Mouse (Mus musculus) CD4-positive, CD25-positive, alpha-beta regulatory T cell, adult 4 months (primary cell): ENCODE results near the gene Wipf3. TPM values are rescaled to one million over a fixed set of nuclear protein-coding genes. Genes with fewer than 3 reads are reported as not detected.

Experiments used
- ATAC-seq: one replicate; pipeline ENCODE4 v1.8.0; 2017
- polyA plus RNA-seq, 2 experiments: library from polyadenylated mRNA; unstranded; fragments of 100-300 nt; shearing (Covaris generic); gene quantifications; one replicate each; pipeline ENCODE4 v1.2.1; 2017

Gene Wipf3
- polyA plus RNA-seq, 2 experiments from 2014 or later: not detected

GRCm38 (mm10) chr6:54478646-54479324 is 49.4 kb downstream of the Wipf3 start:
- no peak for ATAC-seq

DNA sequence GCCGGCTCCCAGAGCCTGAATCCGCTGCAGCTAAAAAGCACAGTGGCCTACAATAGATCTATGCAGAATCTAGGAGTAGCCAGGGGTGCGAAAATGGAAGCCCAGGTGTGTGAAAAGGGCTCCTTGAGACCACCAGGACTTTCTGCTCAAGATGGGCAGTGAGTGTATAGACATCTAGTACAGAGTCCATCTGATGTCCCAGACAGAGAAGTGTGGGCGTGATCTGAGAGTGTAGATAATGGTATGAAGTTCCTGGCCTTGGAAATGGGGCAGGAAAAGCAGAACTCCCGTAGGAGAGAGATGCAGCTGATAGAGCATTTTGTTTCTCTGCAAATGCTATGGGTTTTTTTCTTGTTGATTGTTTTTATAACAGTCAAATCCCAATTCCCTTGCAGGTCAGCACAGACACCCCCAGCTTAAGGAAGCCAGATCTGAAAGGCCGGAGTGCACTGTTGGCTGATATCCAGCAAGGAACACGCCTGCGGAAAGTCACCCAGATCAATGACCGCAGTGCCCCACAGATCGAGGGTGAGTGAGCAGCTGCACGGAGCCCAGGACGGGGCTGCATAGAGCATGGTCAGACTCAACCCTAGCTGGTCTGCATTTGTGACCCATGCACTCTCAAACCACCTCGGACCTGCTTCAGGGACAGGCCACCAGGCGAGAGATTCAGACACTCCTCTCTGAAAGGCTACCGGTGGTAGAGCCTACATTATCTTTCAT is 52.1 kb downstream of the Wipf3 start:
- ATAC-seq: no peak

DNA sequence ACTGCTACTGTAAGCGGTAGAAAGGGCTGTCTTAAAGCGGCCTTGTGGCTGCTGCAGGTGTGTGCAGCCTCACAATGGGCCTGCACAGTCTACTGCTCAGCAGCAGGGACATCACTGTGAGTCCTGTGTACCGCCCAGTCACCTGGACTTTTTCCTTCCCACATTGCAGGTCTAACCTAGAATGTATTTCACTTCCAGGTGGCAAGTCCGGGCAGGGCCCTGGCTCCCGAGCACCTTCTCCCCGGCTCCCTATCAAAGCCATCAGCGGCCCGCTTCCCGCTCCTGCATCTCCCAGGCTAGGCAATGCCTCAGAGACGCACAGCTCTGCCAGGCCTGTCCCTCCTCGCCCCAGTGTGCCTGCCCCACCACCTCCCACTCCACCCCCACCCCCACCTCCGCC is 55.6 kb downstream of the Wipf3 start:
- no peak for ATAC-seq

GRCm38 (mm10) chr6:54485435-54485901 is 56.1 kb downstream of the Wipf3 start:
- ATAC-seq: no peak

DNA sequence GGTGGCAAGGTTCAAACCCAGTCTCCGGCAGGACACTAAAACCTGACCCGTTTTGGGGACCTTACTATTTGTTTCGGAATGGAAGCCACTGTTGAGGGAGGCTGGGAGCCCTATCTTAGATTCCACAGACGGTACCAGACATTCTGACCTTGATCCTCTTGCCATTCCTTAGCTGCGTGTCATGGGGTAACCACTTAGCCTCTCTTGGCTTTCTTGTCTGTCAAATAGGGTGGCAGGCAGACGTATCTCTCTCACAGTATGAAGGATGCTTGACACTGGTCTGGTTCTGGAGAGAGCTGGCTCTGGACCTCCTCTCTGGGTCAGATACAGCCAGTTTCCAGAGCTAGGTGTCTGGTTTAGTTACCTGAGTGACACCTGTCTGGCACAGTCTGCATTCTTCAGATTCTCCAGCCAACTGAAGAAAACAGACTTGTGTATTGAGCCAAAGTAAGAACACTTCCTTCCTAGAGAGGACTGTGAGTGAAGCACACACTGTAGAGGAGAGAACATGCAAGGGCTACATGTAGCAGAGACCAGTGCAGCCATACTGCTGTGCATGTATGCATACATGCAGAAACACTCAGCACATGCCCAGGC is 56.7 kb downstream of the Wipf3 start:
- no peak for ATAC-seq

- no peak for ATAC-seq
These were observed 61.7 kb downstream of the Wipf3 start for GRCm38 (mm10) chr6:54491074-54491473.

GRCm38 (mm10) chr6:54494097-54494496 is 64.7 kb downstream of the Wipf3 start:
- ATAC-seq: no peak

- ATAC-seq: no peak
These were observed 65.4 kb downstream of the Wipf3 start for GRCm38 (mm10) chr6:54494612-54495398.

GRCm38 (mm10) chr6:54496214-54496613 is 66.8 kb downstream of the Wipf3 start:
- ATAC-seq: no peak

DNA sequence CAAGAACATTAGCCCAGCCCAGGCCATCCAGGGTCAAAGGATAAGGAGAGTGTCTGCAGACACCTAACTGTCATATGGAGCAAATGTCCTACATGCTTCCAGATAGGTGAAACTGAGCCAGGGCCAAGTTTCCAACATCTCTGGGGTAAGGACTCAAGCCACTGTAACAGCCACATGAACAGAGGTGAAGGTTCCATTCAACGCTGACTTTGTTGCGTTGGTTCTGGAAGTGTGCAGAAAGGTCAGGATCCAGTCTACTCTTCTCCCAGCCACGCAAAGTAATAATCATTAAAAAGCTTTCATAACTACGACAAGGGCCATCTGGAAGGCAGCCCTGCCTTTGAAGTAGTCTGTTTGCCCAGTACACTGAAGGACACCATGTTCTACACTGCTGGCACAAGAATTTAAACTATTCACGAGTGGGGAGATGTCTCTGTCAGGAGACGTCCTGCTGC is 73.3 kb downstream of the Wipf3 start:
- ATAC-seq: no peak

DNA sequence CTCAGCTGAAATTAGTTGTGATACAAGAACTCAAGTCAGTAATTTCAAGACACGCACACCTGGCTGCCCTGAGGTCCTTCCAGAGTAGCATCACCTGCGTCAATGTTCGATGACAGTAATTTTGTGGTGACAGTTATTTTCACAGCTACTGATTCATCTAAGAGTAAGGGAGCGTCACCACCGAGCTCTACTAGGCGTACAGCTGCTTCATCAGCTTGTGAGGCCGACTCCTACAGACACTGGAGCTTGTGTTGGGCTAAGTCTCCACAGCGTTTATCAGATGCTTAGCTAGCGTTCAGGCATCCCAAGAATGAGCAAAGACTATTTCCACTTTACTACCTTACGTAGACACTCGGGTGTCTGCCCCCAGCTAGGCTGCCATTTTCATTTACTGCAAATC is 76.9 kb downstream of the Wipf3 start:
- ATAC-seq: no peak

- no peak for ATAC-seq
These were observed 77.6 kb downstream of the Wipf3 start for GRCm38 (mm10) chr6:54507002-54507401.

- no peak for ATAC-seq
These were observed 78.4 kb downstream of the Wipf3 start for GRCm38 (mm10) chr6:54507808-54508207.

GRCm38 (mm10) chr6:54508256-54508793 is 78.9 kb downstream of the Wipf3 start:
- ATAC-seq: no peak

DNA sequence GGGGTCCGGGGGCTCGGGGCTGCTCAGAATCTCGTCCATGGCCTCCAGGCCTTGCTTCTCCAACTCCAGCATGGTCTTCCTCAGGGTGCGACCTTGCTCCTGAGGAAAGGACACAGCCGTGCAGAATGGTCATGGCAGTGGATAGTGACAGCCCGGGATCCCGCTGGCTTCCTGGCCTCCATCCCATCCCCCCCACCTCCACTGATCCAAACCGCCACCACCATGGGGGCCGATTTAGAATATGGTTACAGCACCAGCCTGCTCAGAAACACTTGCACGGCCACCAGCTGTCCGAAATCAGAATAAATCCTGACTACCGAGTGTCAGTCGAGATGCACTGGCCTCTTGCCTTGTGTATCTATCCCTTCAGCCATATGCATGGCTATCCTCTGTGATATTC is 79.9 kb downstream of the Wipf3 start:
- no peak for ATAC-seq

DNA sequence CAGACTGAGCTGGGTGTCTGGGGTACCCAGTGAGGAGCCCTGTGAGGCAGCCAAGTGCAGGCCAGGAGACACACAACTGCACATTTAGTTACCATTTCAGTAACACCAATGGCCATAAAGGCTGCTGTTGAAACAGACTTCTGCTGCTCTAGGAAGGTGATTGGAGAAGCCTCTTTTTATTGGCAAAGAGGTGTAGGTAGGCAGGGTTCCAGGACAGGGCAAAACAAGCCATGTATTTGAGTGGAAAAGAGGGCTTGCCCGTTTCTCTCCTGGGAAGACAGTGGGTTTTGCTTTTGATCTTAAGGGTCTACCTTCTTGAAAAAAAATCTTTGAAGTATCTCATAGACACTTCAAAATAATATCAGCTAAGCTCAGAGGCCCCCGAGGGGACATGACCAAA is 82.9 kb downstream of the Wipf3 start:
- ATAC-seq: no peak

GRCm38 (mm10) chr6:54516512-54517134 is 87.2 kb downstream of the Wipf3 start:
- no peak for ATAC-seq

GRCm38 (mm10) chr6:54518758-54519157 is 89.4 kb downstream of the Wipf3 start:
- ATAC-seq: no peak

DNA sequence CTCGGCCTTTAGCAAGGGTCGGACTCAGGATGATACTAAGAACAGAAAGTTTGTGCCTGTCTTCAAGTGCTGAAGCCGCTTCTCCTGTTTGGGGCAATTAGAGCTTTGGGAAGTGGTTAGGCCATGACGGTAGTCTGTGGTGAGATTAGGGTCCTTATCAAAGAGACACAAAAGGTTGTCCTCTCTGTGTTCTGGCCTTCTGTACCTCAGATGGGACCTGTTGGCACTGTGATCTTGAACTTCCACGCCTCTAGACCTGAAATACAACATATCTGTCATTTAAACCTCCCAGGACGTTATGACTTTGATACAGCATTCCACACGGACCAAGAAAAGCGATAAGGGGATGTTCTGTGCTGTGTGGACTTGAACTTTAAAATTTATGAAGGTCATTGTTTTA is 99.3 kb downstream of the Wipf3 start:
- no peak for ATAC-seq

DNA sequence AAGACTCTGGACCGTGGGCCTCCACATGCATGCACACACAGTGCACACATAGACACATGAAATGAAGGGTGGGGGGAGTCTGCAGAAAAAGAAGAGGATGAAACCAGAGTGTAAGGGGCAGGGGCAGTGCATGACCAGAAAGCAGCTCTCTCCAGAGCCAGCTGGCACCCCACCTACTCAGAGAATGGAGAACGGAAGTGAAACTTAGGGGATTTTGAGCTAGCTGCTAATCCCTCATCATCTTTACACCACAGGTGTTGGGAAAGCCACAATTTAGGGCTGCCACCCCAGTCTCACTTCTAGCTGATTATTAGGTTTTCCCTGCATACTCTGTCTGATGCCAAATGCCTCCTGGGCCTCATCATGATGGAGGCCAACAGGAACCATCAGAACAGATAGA is 100.8 kb downstream of the Wipf3 start:
- ATAC-seq: no peak

DNA sequence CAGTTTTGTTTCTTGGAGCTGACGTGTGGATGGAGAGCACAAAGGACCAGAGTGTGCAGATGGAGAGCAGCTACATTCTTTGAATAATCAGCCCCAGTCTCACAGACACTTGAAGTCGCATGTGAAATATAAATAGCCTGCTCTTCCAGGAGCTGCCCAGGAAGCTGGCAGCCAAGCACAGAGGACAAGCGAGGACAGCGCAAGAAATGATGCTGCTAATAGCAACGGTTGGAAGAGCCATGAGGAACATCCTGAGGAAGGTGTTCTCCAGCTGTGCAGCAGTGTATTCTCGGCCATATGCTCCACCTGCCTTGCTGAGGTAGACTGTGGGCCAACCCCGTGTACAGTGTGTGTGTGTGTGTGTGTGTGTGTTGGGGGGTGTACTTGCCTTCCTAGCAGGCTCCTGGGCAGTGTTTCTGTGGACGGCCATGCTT is 101.7 kb downstream of the Wipf3 start:
- no peak for ATAC-seq

GRCm38 (mm10) chr6:54535485-54535884 is 106.1 kb downstream of the Wipf3 start:
- ATAC-seq: no peak
